Mouse (Mus musculus) neural tube, embryonic 12.5 days (tissue): ENCODE measurements around the gene Cdk11b. TPM values are rescaled to one million over a fixed set of nuclear protein-coding genes. Genes with fewer than 3 reads are reported as not detected.
"Not testable (repeated sequence)": the region's sequence is repeated elsewhere in the genome, so short reads cannot be mapped to it uniquely, and the experiment has no call there.

Experiments
- ATAC-seq: fragments of 200-750 bp; cut with Nextera tagmentation; 2 replicates; pipeline ENCODE4 v1.8.0; 2017; ENCODE audit warnings: low read depth, mild to moderate bottlenecking, moderate TSS enrichment, moderate library complexity; ENCODE audit not compliant: low FRiP score
- H3K27ac ChIP-seq: fragments of 300-500 bp; sonication (generic); 2 replicates; pipeline ENCODE4 v1.5.1; 2016
- H3K27me3 ChIP-seq: fragments of 300-500 bp; sonication (generic); replicated peaks from 2 replicates; pipeline ENCODE4 v1.6.1; 2016; ENCODE audit warnings: mild to moderate bottlenecking
- H3K36me3 ChIP-seq: fragments of 300-500 bp; sonication (generic); 2 replicates; pipeline ENCODE4 v1.6.1; 2016; ENCODE audit warnings: mild to moderate bottlenecking
- H3K4me1 ChIP-seq: fragments of 300-500 bp; sonication (generic); 2 replicates; pipeline ENCODE4 v1.6.1; 2016
- H3K4me2 ChIP-seq: fragments of 300-500 bp; sonication (generic); replicated peaks from 2 replicates; pipeline ENCODE4 v1.6.1; 2016; ENCODE audit warnings: mild to moderate bottlenecking
- H3K4me3 ChIP-seq: fragments of 300-500 bp; sonication (generic); 2 replicates; pipeline ENCODE4 v1.5.1; 2016
- H3K9ac ChIP-seq: fragments of 300-500 bp; sonication (generic); 2 replicates; pipeline ENCODE4 v1.6.1; 2016; ENCODE audit warnings: mild to moderate bottlenecking
- H3K9me3 ChIP-seq: fragments of 300-500 bp; sonication (generic); 2 replicates; pipeline ENCODE4 v1.6.1; 2016; ENCODE audit warnings: mild to moderate bottlenecking
- WGBS: fragments of 180-500 bp; shearing (Covaris S2); methylation state at CpG from one replicate; pipeline ENCODE4 v1.1.7; 2016; 5-methylcytosine and 5-hydroxymethylcytosine counted together
- polyA plus RNA-seq: library from polyadenylated mRNA; unstranded; fragments of >200 nt; fragmentation: Nextera tagmentation; extraction: Ambion mirVana; gene quantifications from 2 replicates; pipeline ENCODE4 v1.2.1, GENCODE M21; 2016

Gene Cdk11b
- polyA plus RNA-seq, 1 experiment from 2014 or later = 79.5 TPM

DNA sequence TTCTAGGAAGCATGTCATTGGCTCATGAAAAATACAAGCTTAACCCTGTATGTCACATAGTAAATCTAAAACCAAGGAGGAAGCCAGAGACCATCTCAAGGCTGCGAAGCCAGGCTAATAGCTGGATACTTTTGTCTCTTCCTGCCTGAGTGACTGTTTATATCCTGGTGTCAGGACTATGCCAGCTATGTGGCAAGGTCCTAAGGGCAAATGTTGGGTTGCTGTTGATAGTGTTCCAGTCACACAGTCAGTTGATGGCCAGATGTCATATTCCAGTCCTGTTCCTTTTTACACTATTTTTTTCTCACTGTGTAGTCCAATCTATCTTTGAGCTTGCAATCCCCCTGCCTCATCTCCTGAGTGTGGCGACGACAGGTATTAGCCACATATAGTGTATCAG is 11.4 kb upstream of the Cdk11b start:
- no peaks in the 10 kb centered on the region for H3K4me1 ChIP-seq
- no peak for ATAC-seq
- no peak overlapping the region for H3K9ac ChIP-seq
- no peaks in the 10 kb centered on the region for H3K9me3 ChIP-seq
- no peak overlapping the region for H3K27ac ChIP-seq
- no peaks in the 10 kb centered on the region for H3K27me3 ChIP-seq
- no peak overlapping the region for H3K4me3 ChIP-seq
- no peak overlapping the region for H3K4me2 ChIP-seq
- peaks cover 76% of the 10 kb centered on the region for H3K36me3 ChIP-seq
- 98% methylated on average over 3 of the region's 3 CpGs for WGBS

DNA sequence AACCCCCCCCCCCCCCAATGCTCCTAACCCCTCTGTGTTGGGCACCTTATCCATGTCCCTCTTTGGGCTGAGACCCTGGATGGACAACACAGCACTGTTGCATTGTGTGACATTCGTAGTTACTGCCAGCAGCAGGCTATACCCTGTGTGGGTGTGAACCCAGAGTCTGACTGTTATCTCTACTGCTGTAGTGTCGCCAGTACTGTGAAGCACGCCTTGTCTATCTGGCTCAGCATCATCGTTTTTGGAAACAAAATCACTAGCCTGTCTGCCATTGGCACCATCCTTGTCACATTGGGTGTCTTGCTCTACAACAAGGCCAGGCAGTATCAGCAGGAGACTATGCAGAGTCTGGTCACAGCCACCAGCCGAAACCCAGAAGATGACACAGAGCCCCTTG is 6.3 kb upstream of the Cdk11b start:
- Histone ChIP-seq H3K9me3 (no peaks in the 10 kb centered on the region), H3K27ac (no peak overlapping the region), H3K27me3 (no peaks in the 10 kb centered on the region), H3K4me1 (peaks cover under 1% of the 10 kb centered on the region; the same call in 1 of the 2 replicates), H3K9ac (no peak overlapping the region), H3K36me3 (peaks cover 71% of the 10 kb centered on the region), H3K4me2 (no peak overlapping the region), H3K4me3 (no peak overlapping the region)
- WGBS = 94% methylated on average over 5 of the region's 5 CpGs
- no peak for ATAC-seq

DNA sequence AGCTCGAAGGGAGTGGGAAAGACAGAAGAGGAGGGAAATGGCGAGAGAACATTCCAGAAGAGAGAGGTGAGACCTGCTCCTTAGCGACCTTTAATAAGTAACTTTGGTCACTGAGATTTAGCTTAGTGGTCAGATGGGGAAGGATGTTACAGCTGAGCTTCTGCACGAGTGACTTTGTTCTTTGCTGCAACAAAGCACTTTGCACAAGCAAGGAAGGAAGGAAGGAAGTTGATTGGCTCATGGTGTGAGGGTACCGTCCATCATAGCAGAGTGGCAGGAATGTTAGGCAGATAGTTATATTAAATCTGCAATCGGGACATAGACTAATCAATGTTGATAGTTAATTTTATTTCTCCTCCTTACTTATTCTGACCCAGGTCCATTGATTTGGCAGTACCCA is 5.6 kb downstream of the Cdk11b start:
- Histone ChIP-seq H3K4me2 (no peak overlapping the region), H3K4me1 (peaks cover 3% of the 10 kb centered on the region; the same call in 1 of the 2 replicates), H3K27me3 (no peaks in the 10 kb centered on the region), H3K27ac (no peak overlapping the region), H3K9ac (no peak overlapping the region), H3K4me3 (no peak overlapping the region), H3K36me3 (peaks cover 67% of the 10 kb centered on the region), H3K9me3 (no peaks in the 10 kb centered on the region)
- 90% methylated on average over 6 of the region's 6 CpGs for WGBS
- ATAC-seq = no peak

DNA sequence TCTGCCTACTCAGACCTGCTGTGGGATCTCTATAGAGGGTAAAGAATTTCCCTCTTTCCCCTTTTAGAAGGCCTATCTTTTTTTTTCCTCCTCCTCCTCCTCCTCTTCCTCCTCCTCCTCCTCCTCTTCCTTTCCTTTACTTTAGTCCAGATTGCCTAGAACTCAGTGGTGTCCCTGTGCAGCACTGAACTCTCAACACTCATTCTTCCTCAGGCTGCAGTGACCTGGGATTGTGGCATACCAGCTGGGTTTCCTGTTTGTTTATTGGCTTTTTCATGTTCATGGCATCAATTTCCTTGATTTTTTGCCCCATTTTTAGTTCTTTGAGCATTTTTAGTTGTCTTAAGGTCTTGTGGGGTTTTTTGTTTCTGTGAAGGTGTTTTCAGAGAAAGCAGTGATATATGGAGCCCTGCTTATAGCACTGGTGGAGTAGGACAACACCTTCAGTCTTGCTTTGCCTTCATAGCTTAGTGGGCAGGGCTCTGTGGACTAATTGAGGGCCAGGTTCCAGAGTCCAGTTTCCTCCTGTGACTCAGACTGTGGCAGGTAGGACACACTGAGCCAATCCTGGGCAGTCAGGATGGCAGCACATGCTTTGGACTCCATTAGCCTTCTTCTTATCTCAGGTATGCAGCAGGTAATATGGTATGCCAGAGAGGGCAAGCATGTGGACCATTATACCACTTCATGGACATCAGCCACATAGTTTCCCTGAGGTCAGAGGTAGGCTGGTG is 11.3 kb downstream of the Cdk11b start:
- no peaks in the 10 kb centered on the region for H3K9me3 ChIP-seq
- H3K27ac ChIP-seq = no peak overlapping the region
- H3K27me3 ChIP-seq = no peaks in the 10 kb centered on the region
- H3K36me3 ChIP-seq = peaks cover 89% of the 10 kb centered on the region
- H3K9ac ChIP-seq = no peak overlapping the region
- no peaks in the 10 kb centered on the region for H3K4me1 ChIP-seq
- H3K4me3 ChIP-seq = no peak overlapping the region
- H3K4me2 ChIP-seq = no peak overlapping the region
- no peak for ATAC-seq

DNA sequence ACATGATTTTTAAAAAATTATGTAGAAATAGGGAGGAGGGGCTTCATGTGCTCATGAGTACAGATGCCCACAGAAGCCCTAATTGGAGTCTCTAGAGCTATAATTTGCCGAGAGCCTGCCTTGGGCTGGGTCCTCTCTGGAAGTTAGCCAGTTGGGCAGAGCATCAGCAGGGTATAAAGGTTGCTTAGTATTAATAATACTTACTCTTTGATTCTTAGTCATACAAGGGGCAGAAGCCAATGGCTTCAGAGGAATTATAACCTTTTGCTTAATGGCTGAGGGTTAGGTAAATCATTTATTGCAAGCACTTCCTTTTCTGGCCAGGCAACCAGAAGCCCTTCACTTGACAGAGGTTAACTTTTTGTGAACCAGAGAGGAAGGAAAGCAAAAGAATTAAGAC is 18.9 kb downstream of the Cdk11b start:
- no peak overlapping the region for H3K4me3 ChIP-seq
- no peaks in the 10 kb centered on the region for H3K27me3 ChIP-seq
- no peaks in the 10 kb centered on the region for H3K9me3 ChIP-seq
- no peak for ATAC-seq
- H3K9ac ChIP-seq = no peak overlapping the region
- H3K4me1 ChIP-seq = no peaks in the 10 kb centered on the region
- 91% methylated on average over 1 of the region's 1 CpGs for WGBS
- H3K4me2 ChIP-seq = no peak overlapping the region
- H3K36me3 ChIP-seq = peaks cover 82% of the 10 kb centered on the region
- H3K27ac ChIP-seq = no peak overlapping the region

DNA sequence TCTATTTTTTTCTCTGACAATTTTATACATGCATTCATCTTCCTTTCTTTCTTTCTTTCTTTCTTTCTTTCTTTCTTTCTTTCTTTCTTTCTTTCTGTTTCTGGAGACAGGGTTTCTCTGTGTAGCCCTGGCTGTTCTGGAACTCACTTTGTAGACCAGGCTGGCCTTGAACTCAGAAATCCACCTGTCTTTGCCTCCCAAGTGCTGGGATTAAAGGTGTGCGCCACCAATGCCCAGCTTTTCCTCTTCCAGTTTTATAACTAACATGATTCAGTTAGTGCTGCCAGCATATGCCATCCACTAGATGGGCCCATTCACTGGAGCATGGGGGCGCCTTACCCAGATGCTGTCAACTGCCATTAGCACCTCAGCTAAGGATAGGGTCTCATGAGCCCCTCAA is 20.7 kb downstream of the Cdk11b start, which contains the start of gene Gm10563:
TSS of gene Gm10563 (minus strand) at position 101 of the 400 bp plus-strand sequence.
- H3K27me3 ChIP-seq, H3K4me2 ChIP-seq, H3K27ac ChIP-seq, ATAC-seq, H3K4me3 ChIP-seq, H3K4me1 ChIP-seq, H3K9me3 ChIP-seq, H3K9ac ChIP-seq: not testable (repeated sequence)
- peaks cover 87% of the 10 kb centered on the region for H3K36me3 ChIP-seq
- WGBS = 99% methylated on average over 2 of the region's 2 CpGs

DNA sequence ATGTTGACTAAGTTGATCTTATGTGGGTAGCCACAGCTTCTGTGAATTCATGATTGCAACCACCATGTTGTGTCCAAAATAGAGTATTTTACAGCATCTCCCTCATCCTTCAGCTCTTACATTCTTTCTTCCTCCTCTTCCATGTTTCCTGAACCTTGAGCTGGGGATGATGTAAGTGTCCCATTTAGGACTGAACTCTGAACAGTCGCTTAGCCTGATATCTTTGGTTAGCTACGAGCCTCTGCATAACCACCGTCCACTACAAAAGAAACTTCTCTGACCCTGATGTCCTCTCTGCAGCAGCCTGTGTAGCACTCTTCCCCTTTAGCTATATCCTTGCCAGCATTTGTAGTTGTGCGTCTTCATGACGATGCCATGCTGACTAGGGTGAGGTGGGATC is 21.1 kb downstream of the Cdk11b start:
- no peak overlapping the region for H3K4me3 ChIP-seq
- H3K9me3 ChIP-seq = no peaks in the 10 kb centered on the region
- peaks cover 4% of the 10 kb centered on the region; the same call in 1 of the 2 replicates for H3K27me3 ChIP-seq
- no peak overlapping the region for H3K4me2 ChIP-seq
- H3K4me1 ChIP-seq = no peaks in the 10 kb centered on the region
- no peak for ATAC-seq
- H3K27ac ChIP-seq = no peak overlapping the region
- H3K9ac ChIP-seq = no peak overlapping the region
- peaks cover 87% of the 10 kb centered on the region for H3K36me3 ChIP-seq
- WGBS = 98% methylated on average over 5 of the region's 5 CpGs

DNA sequence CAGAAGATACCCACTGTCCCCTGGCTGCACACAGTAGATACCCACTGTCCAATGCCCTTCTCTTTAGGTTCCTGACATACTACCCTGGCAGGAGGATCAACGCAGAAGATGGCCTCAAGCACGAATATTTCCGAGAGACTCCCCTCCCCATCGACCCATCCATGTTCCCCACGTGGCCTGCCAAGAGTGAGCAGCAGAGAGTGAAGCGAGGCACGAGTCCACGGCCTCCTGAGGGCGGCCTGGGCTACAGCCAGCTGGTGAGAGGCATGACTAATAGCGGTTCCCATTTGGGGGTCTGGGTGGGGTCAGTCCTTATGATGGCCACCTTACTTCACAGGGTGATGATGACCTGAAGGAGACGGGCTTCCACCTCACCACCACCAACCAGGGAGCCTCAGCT is 24.7 kb downstream of the Cdk11b start:
- 94% methylated on average over 11 of the region's 11 CpGs for WGBS
- H3K4me1 ChIP-seq = peaks cover 18% of the 10 kb centered on the region

DNA sequence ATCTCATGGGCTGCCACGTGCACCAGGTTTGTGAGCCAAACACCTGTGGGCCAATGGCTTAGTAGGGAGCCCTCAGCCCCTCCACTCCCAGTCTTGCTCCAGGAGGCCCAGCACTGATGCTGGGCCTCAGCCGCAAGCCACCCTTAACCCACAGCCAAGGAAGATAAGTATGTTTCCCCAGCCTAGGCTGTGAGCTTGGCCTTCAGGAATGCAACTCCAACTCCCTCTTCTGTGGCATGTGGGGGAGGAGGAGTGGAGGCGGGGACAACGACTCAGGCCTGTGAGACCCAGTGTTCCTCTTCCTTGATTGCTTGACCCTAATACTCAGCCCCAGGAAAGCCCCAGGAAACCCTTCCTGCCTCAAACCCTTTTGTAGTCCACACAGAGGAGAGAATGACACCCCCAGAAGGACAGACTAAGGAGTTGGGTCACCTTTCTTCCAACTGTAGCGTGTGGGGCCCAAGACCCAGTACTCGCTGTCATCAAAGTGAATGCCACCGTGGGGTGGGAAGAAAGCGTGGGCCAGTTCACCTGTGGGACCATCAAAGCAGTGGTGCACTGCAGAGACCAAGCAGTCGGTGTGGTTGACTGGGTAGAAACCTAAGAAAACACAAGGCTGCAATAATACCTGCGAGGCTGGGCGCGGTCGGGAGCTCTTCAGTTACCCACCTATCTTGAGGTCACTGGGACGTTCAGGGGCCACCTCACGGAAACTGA is 27.1 kb downstream of the Cdk11b start:
- Histone ChIP-seq H3K4me2 (peak overlapping the region; percentile 73; the same call in 1 of the 2 replicates), H3K4me3 (no peak overlapping the region), H3K27me3 (peaks cover 64% of the 10 kb centered on the region), H3K27ac (no peak overlapping the region), H3K9ac (no peak overlapping the region), H3K9me3 (no peaks in the 10 kb centered on the region), H3K4me1 (peaks cover 28% of the 10 kb centered on the region), H3K36me3 (peaks cover 58% of the 10 kb centered on the region)
- 64% methylated on average over 15 of the region's 15 CpGs for WGBS
- no peak for ATAC-seq

More for the DNA sequence above, 24.7 kb downstream of the Cdk11b start:
- no peak for ATAC-seq
- Histone ChIP-seq H3K9ac (no peak overlapping the region), H3K9me3 (no peaks in the 10 kb centered on the region), H3K4me3 (no peak overlapping the region), H3K27ac (no peak overlapping the region), H3K4me2 (no peak overlapping the region), H3K27me3 (peaks cover 41% of the 10 kb centered on the region), H3K36me3 (peaks cover 62% of the 10 kb centered on the region)

DNA sequence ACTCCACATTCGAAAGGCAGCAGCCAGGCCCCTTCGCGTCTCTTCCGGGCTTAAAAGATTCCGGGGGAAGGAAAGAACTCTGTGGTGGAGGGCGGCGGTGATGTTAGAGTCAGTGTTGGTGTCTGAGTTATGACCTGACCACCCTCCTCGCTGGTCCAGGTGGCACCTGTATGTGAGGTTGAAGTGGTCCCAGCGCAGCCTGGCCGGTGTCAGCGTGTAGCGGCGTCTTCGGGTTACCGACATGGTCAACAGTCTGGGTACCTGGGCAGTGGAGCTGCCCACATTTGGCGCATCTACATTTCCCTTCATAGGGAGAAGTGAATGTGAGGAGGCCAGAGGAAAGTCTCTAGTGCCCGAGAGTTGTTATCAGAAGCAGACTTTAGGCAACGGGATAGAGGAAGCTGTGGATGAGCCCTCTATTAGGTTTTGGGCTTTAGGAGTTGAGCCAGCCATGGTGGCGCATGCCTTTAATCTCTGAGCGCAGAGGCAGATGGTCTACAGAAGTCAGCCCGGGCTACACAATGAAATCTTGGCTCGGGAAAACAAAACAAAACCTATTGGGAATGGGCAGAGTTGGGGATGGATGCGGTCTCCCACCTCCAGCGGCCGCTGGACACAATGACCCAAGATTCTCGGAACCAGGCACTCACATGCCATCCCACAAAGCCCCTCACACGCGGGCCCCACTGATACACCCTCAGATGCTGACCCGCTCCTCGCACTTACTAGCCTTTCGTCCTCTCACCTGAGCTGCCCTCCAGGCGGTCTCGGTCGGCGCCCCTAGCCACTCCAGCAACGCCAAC is 27.8 kb downstream of the Cdk11b start:
- no peak for ATAC-seq
- Histone ChIP-seq H3K27me3 (peaks cover 64% of the 10 kb centered on the region), H3K9ac (peak overlapping the region; percentile 55), H3K4me3 (peak overlapping the region; percentile 38), H3K9me3 (no peaks in the 10 kb centered on the region), H3K4me1 (peaks cover 28% of the 10 kb centered on the region), H3K4me2 (peak overlapping the region; percentile 73), H3K36me3 (peaks cover 53% of the 10 kb centered on the region), H3K27ac (no peak overlapping the region)
- WGBS = 20% methylated on average over 36 of the region's 36 CpGs

DNA sequence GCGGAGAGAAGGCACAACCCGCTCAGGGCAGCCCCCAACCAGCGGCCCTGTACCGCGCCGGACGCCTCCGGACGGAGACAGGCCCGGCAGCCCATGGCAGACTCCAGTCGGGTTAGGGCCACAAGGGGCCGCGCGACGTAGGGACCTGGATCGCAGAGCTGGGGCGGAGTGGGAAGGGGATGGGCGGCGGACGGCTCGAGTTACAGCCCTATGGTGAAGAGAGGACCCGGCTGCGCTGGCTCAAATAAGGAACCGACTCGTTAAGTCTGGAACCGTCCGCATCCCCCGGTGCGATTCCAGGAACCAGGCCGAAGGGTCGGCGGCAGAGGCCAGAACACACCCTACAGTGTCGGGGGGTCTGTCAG is 28.4 kb downstream of the Cdk11b start, which contains the start of gene Mmp23:
TSS of gene Mmp23 (minus strand) at position 299 of the 365 bp plus-strand sequence.
- WGBS = under 1% methylated on average over 33 of the region's 33 CpGs
- H3K9ac ChIP-seq = peak within 1 kb of the TSS; percentile 55
- H3K27ac ChIP-seq = no peak within 1 kb of the TSS
- peaks cover 28% of the 10 kb centered on the region for H3K4me1 ChIP-seq
- no peaks in the 10 kb centered on the region for H3K9me3 ChIP-seq
- peaks cover 50% of the 10 kb centered on the region for H3K36me3 ChIP-seq
- H3K4me2 ChIP-seq = peak within 1 kb of the TSS; percentile 73
- H3K4me3 ChIP-seq = peak within 1 kb of the TSS; percentile 38
- peaks cover 64% of the 10 kb centered on the region for H3K27me3 ChIP-seq
- ATAC-seq = peak; percentile 44
